Mouse (Mus musculus) midbrain, embryonic 13.5 days (tissue): Measurements from ENCODE around the gene Gp9. TPM values are rescaled to one million over a fixed set of nuclear protein-coding genes. Genes with fewer than 3 reads are reported as not detected.

ENCODE experiments used
- polyA plus RNA-seq: library from polyadenylated mRNA; unstranded; fragments of >200 nt; fragmentation: Nextera tagmentation; extraction: Ambion mirVana; gene quantifications from 2 replicates; pipeline ENCODE4 v1.2.1, GENCODE M21; 2015

Gene Gp9
- polyA plus RNA-seq, 1 experiment from 2014 or later: 1.1 TPM

Other genes with a start within 250 kb of the Gp9 start
- 1.2 and 1.5 TPM in 2 replicates for gene Arhgap25, start 244.8 kb upstream of the Gp9 start, polyA plus RNA-seq
- gene Prokr1, start 187.3 kb upstream of the Gp9 start, polyA plus RNA-seq: 2.1 and 2.5 TPM in 2 replicates
- 8.9 and 10.7 TPM in 2 replicates for gene Aplf, start 105.9 kb upstream of the Gp9 start, polyA plus RNA-seq
- 3.2 and 4.2 TPM in 2 replicates for gene Efcc1, start 47.2 kb upstream of the Gp9 start, polyA plus RNA-seq
- 7.5 and 9.6 TPM in 2 replicates for gene Rab43, start 34.1 kb downstream of the Gp9 start, polyA plus RNA-seq
- gene Gm45140, start 57.7 kb downstream of the Gp9 start, polyA plus RNA-seq: 3.2 and 3.3 TPM in 2 replicates
- gene Isy1, start 60.7 kb downstream of the Gp9 start, polyA plus RNA-seq: 34.4 and 36.9 TPM in 2 replicates
- 700 and 708 TPM in 2 replicates for gene Cnbp, start 73.0 kb downstream of the Gp9 start, polyA plus RNA-seq
- gene Copg1, start 109.7 kb downstream of the Gp9 start, polyA plus RNA-seq: 159 TPM in 2 replicates
- 40.3 and 42.7 TPM in 2 replicates for gene Hmces, start 135.9 kb downstream of the Gp9 start, polyA plus RNA-seq
- gene H1fx, start 203.6 kb downstream of the Gp9 start, polyA plus RNA-seq: 21.0 and 25.5 TPM in 2 replicates